Mouse (Mus musculus): ENCODE data around the gene Spink8.
"Not testable (repeated sequence)": the region's sequence is repeated elsewhere in the genome, so short reads cannot be mapped to it uniquely, and the experiment has no call there.

Gene Spink8

GRCm38 (mm10) chr9:109811980-109812379 is at the start of gene Spink8:
TSS of gene Spink8 (plus strand) at chr9:109812280.
- in situ Hi-C loops (cut with MboI, MseI), result no loop called here

- in situ Hi-C loops (cut with MboI, MseI), result not testable (repeated sequence)
These were observed 45.2 kb upstream of the Spink8 start for GRCm38 (mm10) chr9:109766841-109767240.

GRCm38 (mm10) chr9:109790570-109790969 is 21.5 kb upstream of the Spink8 start, which contains the start of gene Fbxw27:
TSS of gene Fbxw27 (minus strand) at chr9:109790670.
- in situ Hi-C loops (cut with MboI, MseI), result loop anchor here (10.0 kb wide), 1 partner anchor 786 kb away; no protein-coding TSS in a partner anchor

GRCm38 (mm10) chr9:109795221-109795620 is 16.9 kb upstream of the Spink8 start:
- in situ Hi-C loops (cut with MboI, MseI), result loop anchor here (10.0 kb wide), 1 partner anchor 790 kb away; no protein-coding TSS in a partner anchor

- in situ Hi-C loops (cut with MboI, MseI), result loop anchor here (10.0 kb wide), 1 partner anchor 791 kb away; no protein-coding TSS in a partner anchor
These were observed 16.3 kb upstream of the Spink8 start for GRCm38 (mm10) chr9:109795811-109796210.

- in situ Hi-C loops (cut with MboI, MseI), result loop anchor here (10.0 kb wide), 1 partner anchor 793 kb away; no protein-coding TSS in a partner anchor
These were observed 14.0 kb upstream of the Spink8 start for GRCm38 (mm10) chr9:109798051-109798450.

GRCm38 (mm10) chr9:109805596-109805995 is 6.5 kb upstream of the Spink8 start:
- in situ Hi-C loops (cut with MboI, MseI), result not testable (repeated sequence)

GRCm38 (mm10) chr9:109806260-109806659 is 5.8 kb upstream of the Spink8 start:
- in situ Hi-C loops (cut with MboI, MseI), result no loop called here

GRCm38 (mm10) chr9:109806695-109807293 is 5.3 kb upstream of the Spink8 start:
- in situ Hi-C loops (cut with MboI, MseI), result no loop called here

- in situ Hi-C loops (cut with MboI, MseI), result no loop called here
These were observed 4.2 kb upstream of the Spink8 start for GRCm38 (mm10) chr9:109807898-109808297.

GRCm38 (mm10) chr9:109813424-109813823 is 1.3 kb downstream of the Spink8 start:
- in situ Hi-C loops (cut with MboI, MseI), result no loop called here

- in situ Hi-C loops (cut with MboI, MseI), result no loop called here
These were observed 4.3 kb downstream of the Spink8 start for GRCm38 (mm10) chr9:109816341-109816740.

- in situ Hi-C loops (cut with MboI, MseI), result loop anchor here (25.0 kb wide), 1 partner anchor 988 kb away; the partner anchor contains the start of gene Celsr3
These were observed 13.7 kb downstream of the Spink8 start for GRCm38 (mm10) chr9:109825739-109826138.

GRCm38 (mm10) chr9:109826181-109826580 is 14.1 kb downstream of the Spink8 start:
- in situ Hi-C loops (cut with MboI, MseI), result loop anchor here (25.0 kb wide), 1 partner anchor 989 kb away; the partner anchor contains the start of gene Celsr3

- in situ Hi-C loops (cut with MboI, MseI), result loop anchor here (25.0 kb wide), 1 partner anchor 995 kb away; the partner anchor contains the start of gene Celsr3
These were observed 20.5 kb downstream of the Spink8 start, which contains the start of gene Nme6 for GRCm38 (mm10) chr9:109832391-109833087. TSS of gene Nme6 (plus strand) at chr9:109832749.

- in situ Hi-C loops (cut with MboI, MseI), result loop anchor here (25.0 kb wide), 1 partner anchor 996 kb away; the partner anchor contains the start of gene Celsr3
These were observed 21.0 kb downstream of the Spink8 start for GRCm38 (mm10) chr9:109833088-109833412.

GRCm38 (mm10) chr9:109849312-109849758 is 37.3 kb downstream of the Spink8 start, which contains the start of gene Camp:
TSS of gene Camp (minus strand) at chr9:109849617.
- in situ Hi-C loops (cut with MboI, MseI), result loop anchor here (25.0 kb wide), 1 partner anchor 1012 kb away; the partner anchor contains the start of gene Celsr3

GRCm38 (mm10) chr9:109850099-109850498 is 38.0 kb downstream of the Spink8 start:
- in situ Hi-C loops (cut with MboI, MseI), result loop anchor here (10.0 kb wide), 1 partner anchor 165 kb away; no protein-coding TSS in a partner anchor

GRCm38 (mm10) chr9:109854341-109854740 is 42.3 kb downstream of the Spink8 start:
- in situ Hi-C loops (cut with MboI, MseI), result loop anchor here (10.0 kb wide), 1 partner anchor 170 kb away; no protein-coding TSS in a partner anchor

- in situ Hi-C loops (cut with MboI, MseI), result loop anchor here (10.0 kb wide), 1 partner anchor 171 kb away; no protein-coding TSS in a partner anchor
These were observed 43.9 kb downstream of the Spink8 start for GRCm38 (mm10) chr9:109855947-109856346.

- in situ Hi-C loops (cut with MboI, MseI), result no loop called here
These were observed 50.4 kb downstream of the Spink8 start for GRCm38 (mm10) chr9:109862397-109863044.

All from T-helper 1 cell (primary cell).